Mouse (Mus musculus): ENCODE results near the gene Tkt. TPM values are rescaled to one million over a fixed set of nuclear protein-coding genes. Genes with fewer than 3 reads are reported as not detected.
A peak's percentile ranks its signal among the peaks of the same experiment; 100 is the strongest.

Tkt gene
- polyA plus RNA-seq, 1 experiment from 2014 or later = 238 TPM

- H3K4me3 ChIP-seq (replicated peaks; ENCODE audit: low read depth, low read length) = no peak overlapping the region
- DNase-seq (ENCODE audit: low spot score) (no peak), ATAC-seq (replicated peaks; ENCODE audit: low FRiP score, low read depth) (0 out of 2 replicates have a peak, but pooled peaks have one; percentile 21)
- H3K4me1 ChIP-seq (replicated peaks; ENCODE audit: insufficient read depth, low read length) = no peaks in the 10 kb centered on the region; the same call in 1 of the 2 replicates
- peak overlapping the region; percentile 71 for H3K27ac ChIP-seq
- peaks cover 14% of the 10 kb centered on the region for H3K36me3 ChIP-seq (ENCODE audit: insufficient read depth, low read length)
- no peaks in the 10 kb centered on the region for H3K27me3 ChIP-seq (ENCODE audit: insufficient read depth, low read length)
- no peak overlapping the region for H3K4me2 ChIP-seq (ENCODE audit: low read length)
- H3K9me3 ChIP-seq (replicated peaks; ENCODE audit: low read length) = no peaks in the 10 kb centered on the region
- no peak overlapping the region for H3K9ac ChIP-seq (ENCODE audit: low read depth, low read length)
- WGBS = 45% methylated on average over 7 of the region's 7 CpGs
- TF ChIP-seq CTCF (IDR thresholded peaks at IDR 0.05; ENCODE audit: low read depth) = no peak
Measured at GRCm38 (mm10) chr14:30594092-30594695, 46.0 kb downstream of the Tkt start.

- WGBS = 89% methylated on average over 8 of the region's 8 CpGs
- no peaks in the 10 kb centered on the region for H3K27me3 ChIP-seq (ENCODE audit: insufficient read depth, low read length)
- no peak for TF ChIP-seq CTCF (IDR thresholded peaks at IDR 0.05; ENCODE audit: low read depth)
- ATAC-seq (replicated peaks; ENCODE audit: low FRiP score, low read depth) (no peak), DNase-seq (ENCODE audit: low spot score) (no peak)
- H3K4me2 ChIP-seq (ENCODE audit: low read length) = no peak overlapping the region
- H3K4me3 ChIP-seq (replicated peaks; ENCODE audit: low read depth, low read length) = no peak overlapping the region
- no peaks in the 10 kb centered on the region for H3K9me3 ChIP-seq (replicated peaks; ENCODE audit: low read length)
- no peaks in the 10 kb centered on the region; the same call in 1 of the 2 replicates for H3K4me1 ChIP-seq (replicated peaks; ENCODE audit: insufficient read depth, low read length)
- H3K9ac ChIP-seq (ENCODE audit: low read depth, low read length) = no peak overlapping the region
- no peak overlapping the region for H3K27ac ChIP-seq
- H3K36me3 ChIP-seq (ENCODE audit: insufficient read depth, low read length) = peaks cover 15% of the 10 kb centered on the region
Measured at GRCm38 (mm10) chr14:30595576-30596313, 47.6 kb downstream of the Tkt start.

- no peak overlapping the region for H3K4me3 ChIP-seq (replicated peaks; ENCODE audit: low read depth, low read length)
- no peak for TF ChIP-seq CTCF (IDR thresholded peaks at IDR 0.05; ENCODE audit: low read depth)
- 88% methylated on average over 3 of the region's 3 CpGs for WGBS
- ATAC-seq (replicated peaks; ENCODE audit: low FRiP score, low read depth) (no peak), DNase-seq (ENCODE audit: low spot score) (no peak)
- no peaks in the 10 kb centered on the region; the same call in 1 of the 2 replicates for H3K4me1 ChIP-seq (replicated peaks; ENCODE audit: insufficient read depth, low read length)
- H3K4me2 ChIP-seq (ENCODE audit: low read length) = no peak overlapping the region
- H3K36me3 ChIP-seq (ENCODE audit: insufficient read depth, low read length) = peaks cover 21% of the 10 kb centered on the region
- no peak overlapping the region for H3K27ac ChIP-seq
- H3K27me3 ChIP-seq (ENCODE audit: insufficient read depth, low read length) = no peaks in the 10 kb centered on the region
- no peak overlapping the region for H3K9ac ChIP-seq (ENCODE audit: low read depth, low read length)
- no peaks in the 10 kb centered on the region for H3K9me3 ChIP-seq (replicated peaks; ENCODE audit: low read length)
Measured at GRCm38 (mm10) chr14:30596407-30596806, 48.2 kb downstream of the Tkt start.

- no peak overlapping the region for H3K4me2 ChIP-seq (ENCODE audit: low read length)
- no peak overlapping the region for H3K9ac ChIP-seq (ENCODE audit: low read depth, low read length)
- H3K4me1 ChIP-seq (replicated peaks; ENCODE audit: insufficient read depth, low read length) = no peaks in the 10 kb centered on the region; the same call in 1 of the 2 replicates
- no peak overlapping the region for H3K4me3 ChIP-seq (replicated peaks; ENCODE audit: low read depth, low read length)
- DNase-seq (ENCODE audit: low spot score) (no peak), ATAC-seq (replicated peaks; ENCODE audit: low FRiP score, low read depth) (no peak)
- WGBS = 70% methylated on average over 2 of the region's 2 CpGs
- no peak overlapping the region for H3K27ac ChIP-seq
- H3K27me3 ChIP-seq (ENCODE audit: insufficient read depth, low read length) = no peaks in the 10 kb centered on the region
- no peaks in the 10 kb centered on the region for H3K9me3 ChIP-seq (replicated peaks; ENCODE audit: low read length)
- TF ChIP-seq CTCF (IDR thresholded peaks at IDR 0.05; ENCODE audit: low read depth) = no peak
- peaks cover 29% of the 10 kb centered on the region for H3K36me3 ChIP-seq (ENCODE audit: insufficient read depth, low read length)
Measured at GRCm38 (mm10) chr14:30597142-30597541, 49.0 kb downstream of the Tkt start.

GRCm38 (mm10) chr14:30606817-30607216 lies 58.7 kb downstream of the Tkt start:
- H3K27ac ChIP-seq = no peak overlapping the region
- no peak overlapping the region for H3K4me3 ChIP-seq (replicated peaks; ENCODE audit: low read depth, low read length)
- no peak overlapping the region for H3K4me2 ChIP-seq (ENCODE audit: low read length)
- no peak for TF ChIP-seq CTCF (IDR thresholded peaks at IDR 0.05; ENCODE audit: low read depth)
- H3K4me1 ChIP-seq (replicated peaks; ENCODE audit: insufficient read depth, low read length) = no peaks in the 10 kb centered on the region
- H3K36me3 ChIP-seq (ENCODE audit: insufficient read depth, low read length) = peaks cover 15% of the 10 kb centered on the region; the same call in 1 of the 2 replicates
- 74% methylated on average over 5 of the region's 5 CpGs for WGBS
- no peaks in the 10 kb centered on the region for H3K27me3 ChIP-seq (ENCODE audit: insufficient read depth, low read length)
- H3K9ac ChIP-seq (ENCODE audit: low read depth, low read length) = no peak overlapping the region
- ATAC-seq (replicated peaks; ENCODE audit: low FRiP score, low read depth) = no peak
- no peak for DNase-seq (ENCODE audit: low spot score)
- H3K9me3 ChIP-seq (replicated peaks; ENCODE audit: low read length) = no peaks in the 10 kb centered on the region

- no peak overlapping the region for H3K27ac ChIP-seq
- no peak overlapping the region for H3K4me3 ChIP-seq (replicated peaks; ENCODE audit: low read depth, low read length)
- H3K36me3 ChIP-seq (ENCODE audit: insufficient read depth, low read length) = 0 out of 2 replicates have a peak, but pooled peaks cover 10% of the 10 kb centered on the region
- H3K9ac ChIP-seq (ENCODE audit: low read depth, low read length) = no peak overlapping the region
- TF ChIP-seq CTCF (IDR thresholded peaks at IDR 0.05; ENCODE audit: low read depth) = no peak
- 0 out of 2 replicates have a peak, but pooled peaks have one; percentile 5 for ATAC-seq (replicated peaks; ENCODE audit: low FRiP score, low read depth)
- H3K9me3 ChIP-seq (replicated peaks; ENCODE audit: low read length) = no peaks in the 10 kb centered on the region
- H3K4me2 ChIP-seq (ENCODE audit: low read length) = no peak overlapping the region
- no peaks in the 10 kb centered on the region for H3K4me1 ChIP-seq (replicated peaks; ENCODE audit: insufficient read depth, low read length)
- no peak for DNase-seq (ENCODE audit: low spot score)
- WGBS = 86% methylated on average over 4 of the region's 4 CpGs
- H3K27me3 ChIP-seq (ENCODE audit: insufficient read depth, low read length) = no peaks in the 10 kb centered on the region
Measured at GRCm38 (mm10) chr14:30607696-30608095, 59.5 kb downstream of the Tkt start.

Data from kidney, postnatal 0 days (tissue).